Mouse (Mus musculus) myocyte (in vitro differentiated cells): ENCODE measurements around the gene Cnot8. TPM values are rescaled to one million over a fixed set of nuclear protein-coding genes. Genes with fewer than 3 reads are reported as not detected.
A peak's percentile ranks its signal among the peaks of the same experiment; 100 is the strongest.

Experiments used
- H3K27me3 ChIP-seq: one replicate; pipeline ENCODE4 v1.6.1; 2011; ENCODE audit not compliant: control insufficient read depth, insufficient read depth, insufficient read length
- H3K36me3 ChIP-seq: one replicate; pipeline ENCODE4 v1.6.1; 2011; ENCODE audit not compliant: control insufficient read depth, insufficient read depth
- H3K4me2 ChIP-seq: one replicate; pipeline ENCODE4 v1.6.1; 2011; ENCODE audit warnings: low read depth, control low read depth
- H3K4me3 ChIP-seq: one replicate; pipeline ENCODE4 v1.5.1; 2011; ENCODE audit warnings: mild to moderate bottlenecking, control low read depth, moderate library complexity
- H3K79me2 ChIP-seq: one replicate; pipeline ENCODE4 v1.6.1; 2011; ENCODE audit not compliant: control insufficient read depth, insufficient read depth
- H3ac ChIP-seq: one replicate; pipeline ENCODE4 v1.6.1; 2011; ENCODE audit not compliant: control insufficient read depth, insufficient read length
- CEBPB ChIP-seq: IDR thresholded peaks from 2 replicates; pipeline ENCODE4 v1.6.1; 2011; ENCODE audit warnings: mild to moderate bottlenecking, moderate library complexity; ENCODE audit not compliant: poor library complexity, insufficient read depth, severe bottlenecking
- E2F4 ChIP-seq: IDR thresholded peaks from one replicate; pipeline ENCODE4 v1.6.1; 2011; ENCODE audit warnings: mild to moderate bottlenecking, control low read depth, moderate library complexity; ENCODE audit not compliant: insufficient read depth
- MAX ChIP-seq: IDR thresholded peaks from one replicate; pipeline ENCODE4 v1.6.1; 2011; ENCODE audit warnings: low read depth, mild to moderate bottlenecking, control low read depth
- MYOD1 ChIP-seq, 3 experiments: IDR thresholded peaks; one replicate each; pipeline ENCODE4 v1.6.1; 2011; ENCODE audit warnings: control low read depth in 2 of 3, low read depth in 2 of 3, mild to moderate bottlenecking in 2 of 3, moderate library complexity in 1 of 3; ENCODE audit not compliant: insufficient read length in 2 of 3, control insufficient read depth in 1 of 3
- MYOG ChIP-seq, 3 experiments: IDR thresholded peaks; one replicate each; pipeline ENCODE4 v1.6.1; 2011; ENCODE audit warnings: control low read depth in 2 of 3, low read depth in 2 of 3, mild to moderate bottlenecking in 2 of 3; ENCODE audit not compliant: insufficient read length in 2 of 3, control insufficient read depth in 1 of 3, insufficient read depth in 1 of 3
- POLR2A ChIP-seq: IDR thresholded peaks from one replicate; pipeline ENCODE4 v1.6.1; 2011; ENCODE audit warnings: low read depth, mild to moderate bottlenecking, control low read depth, moderate library complexity; ENCODE audit not compliant: insufficient read length
- POLR2AphosphoS2 ChIP-seq: IDR thresholded peaks from one replicate; pipeline ENCODE4 v1.6.1; 2011; ENCODE audit warnings: low read depth, control low read depth; ENCODE audit not compliant: insufficient read length
- REST ChIP-seq: IDR thresholded peaks from one replicate; pipeline ENCODE4 v1.6.1; 2011; ENCODE audit warnings: mild to moderate bottlenecking, control low read depth, moderate library complexity; ENCODE audit not compliant: insufficient read depth, insufficient read length
- SRF ChIP-seq: IDR thresholded peaks from one replicate; pipeline ENCODE4 v1.6.1; 2011; ENCODE audit warnings: low read depth; ENCODE audit not compliant: control insufficient read depth, insufficient read length
- TCF12 ChIP-seq: IDR thresholded peaks from one replicate; pipeline ENCODE4 v1.6.1; 2011; ENCODE audit warnings: mild to moderate bottlenecking, control low read depth; ENCODE audit not compliant: poor library complexity, insufficient read depth, severe bottlenecking
- TCF3 ChIP-seq: IDR thresholded peaks from one replicate; pipeline ENCODE4 v1.6.1; 2011; ENCODE audit warnings: low read depth, control low read depth; ENCODE audit not compliant: insufficient read length
- USF1 ChIP-seq: IDR thresholded peaks from one replicate; pipeline ENCODE4 v1.6.1; 2011; ENCODE audit warnings: low read depth, mild to moderate bottlenecking, control low read depth, moderate library complexity
- polyA plus RNA-seq: library from polyadenylated mRNA; unstranded; fragments of >200 nt; fragmentation: generic; extraction: Trizol; gene quantifications from one replicate; pipeline ENCODE4 v1.2.1, GENCODE M21; 2012; ENCODE audit warnings: missing spikeins

The Cnot8 gene
- polyA plus RNA-seq, 1 experiment, result 51.2 TPM

- TF ChIP-seq MYOD1 (IDR thresholded peaks at IDR 0.05; ENCODE audit: control insufficient read depth in 1 of 3, insufficient read length in 2 of 3, low read depth in 2 of 3), result no peak
- no peak for TF ChIP-seq CEBPB
- no peak for TF ChIP-seq MAX
- TF ChIP-seq POLR2AphosphoS2, result no peak
- no peak for TF ChIP-seq TCF3
- no peak for TF ChIP-seq MYOG (IDR thresholded peaks at IDR 0.05; ENCODE audit: control insufficient read depth in 1 of 3, insufficient read depth in 1 of 3, insufficient read length in 2 of 3, low read depth in 2 of 3)
- no peak for TF ChIP-seq SRF
- TF ChIP-seq TCF12, result no peak
- TF ChIP-seq REST, result no peak
- TF ChIP-seq E2F4, result no peak
- TF ChIP-seq POLR2A, result no peak
- TF ChIP-seq USF1, result no peak
- Histone ChIP-seq H3K27me3 (no peaks in the 10 kb centered on the region), H3K36me3 (peaks cover 39% of the 10 kb centered on the region), H3K4me3 (no peak overlapping the region), H3K79me2 (no peaks in the 10 kb centered on the region), H3ac (no peak overlapping the region), H3K4me2 (no peak overlapping the region)
Observed at GRCm38 (mm10) chr11:58156871-58157270, 52.9 kb downstream of the Cnot8 start.

- H3K27me3 ChIP-seq, result no peaks in the 10 kb centered on the region
- no peak overlapping the region for H3K4me2 ChIP-seq
- TF ChIP-seq SRF, result no peak
- no peak for TF ChIP-seq E2F4
- TF ChIP-seq TCF12, result no peak
- TF ChIP-seq CEBPB, result no peak
- no peak for TF ChIP-seq USF1
- TF ChIP-seq POLR2A, result no peak
- TF ChIP-seq MYOD1 (IDR thresholded peaks at IDR 0.05; ENCODE audit: control insufficient read depth in 1 of 3, insufficient read length in 2 of 3, low read depth in 2 of 3), result no peak
- TF ChIP-seq MYOG (IDR thresholded peaks at IDR 0.05; ENCODE audit: control insufficient read depth in 1 of 3, insufficient read depth in 1 of 3, insufficient read length in 2 of 3, low read depth in 2 of 3), result no peak
- TF ChIP-seq MAX, result no peak
- no peak for TF ChIP-seq TCF3
- TF ChIP-seq REST, result no peak
- no peak overlapping the region for H3K4me3 ChIP-seq
- H3K79me2 ChIP-seq, result peaks cover 15% of the 10 kb centered on the region
- H3ac ChIP-seq, result no peak overlapping the region
- peaks cover 29% of the 10 kb centered on the region for H3K36me3 ChIP-seq
Observed at GRCm38 (mm10) chr11:58165072-58165471, 61.1 kb downstream of the Cnot8 start.

- H3K27me3 ChIP-seq, result no peaks in the 10 kb centered on the region
- peak overlapping the region; percentile 79 for H3ac ChIP-seq
- peaks cover 15% of the 10 kb centered on the region for H3K79me2 ChIP-seq
- peak overlapping the region; percentile 86 for H3K4me2 ChIP-seq
- no peak for TF ChIP-seq TCF12
- peak overlapping the region; percentile 55 for H3K4me3 ChIP-seq
- H3K36me3 ChIP-seq, result peaks cover 16% of the 10 kb centered on the region
Observed at GRCm38 (mm10) chr11:58167822-58168166, 63.8 kb downstream of the Cnot8 start.

Other genes starting within 250 kb of the Cnot8 start
- gene Larp1, start 95.1 kb upstream of the Cnot8 start, polyA plus RNA-seq, result 67.6 TPM
- 0.19 TPM for gene Gm12248, start 11.0 kb upstream of the Cnot8 start, polyA plus RNA-seq
- gene Gemin5, start 64.4 kb downstream of the Cnot8 start, polyA plus RNA-seq, result 18.7 TPM
- gene Mrpl22, start 67.5 kb downstream of the Cnot8 start, polyA plus RNA-seq, result 95.3 TPM
- gene Igtp, start 95.4 kb downstream of the Cnot8 start, polyA plus RNA-seq, result 3.7 TPM
- 0.77 TPM for gene Irgm2, start 95.5 kb downstream of the Cnot8 start, polyA plus RNA-seq
- gene 4930438A08Rik, start 170.6 kb downstream of the Cnot8 start, polyA plus RNA-seq, result 0.67 TPM
- gene Zfp692, start 202.9 kb downstream of the Cnot8 start, polyA plus RNA-seq, result 6.0 TPM
- gene Zfp672, start 226.2 kb downstream of the Cnot8 start, polyA plus RNA-seq, result 15.7 TPM
- 38.1 TPM for gene Sh3bp5l, start 226.6 kb downstream of the Cnot8 start, polyA plus RNA-seq